Mouse (Mus musculus) lung, embryonic 14.5 days (tissue): ENCODE measurements around the gene Hoxc10. TPM values are rescaled to one million over a fixed set of nuclear protein-coding genes. Genes with fewer than 3 reads are reported as not detected.

Experiments
- ATAC-seq: fragments of 200-750 bp; cut with Nextera tagmentation; 2 replicates; pipeline ENCODE4 v1.8.0; 2017; ENCODE audit warnings: mild to moderate bottlenecking, moderate TSS enrichment, moderate library complexity; ENCODE audit not compliant: insufficient read depth
- DNase-seq: peaks from one replicate; pipeline ENCODE4 v3.0.0-alpha.2; 2015
- H3K27ac ChIP-seq: fragments of 300-500 bp; sonication (generic); 2 replicates; pipeline ENCODE4 v1.5.1; 2014; ENCODE audit warnings: low read depth, mild to moderate bottlenecking, moderate library complexity
- H3K27me3 ChIP-seq: fragments of 300-500 bp; sonication (generic); 2 replicates; pipeline ENCODE4 v1.6.1; 2014; ENCODE audit warnings: low read length, control low read depth; ENCODE audit not compliant: insufficient read depth
- H3K36me3 ChIP-seq: fragments of 300-500 bp; sonication (generic); 2 replicates; pipeline ENCODE4 v1.6.1; 2014; ENCODE audit warnings: control low read depth; ENCODE audit not compliant: insufficient read depth
- H3K4me1 ChIP-seq: fragments of 300-500 bp; sonication (generic); 2 replicates; pipeline ENCODE4 v1.6.1; 2014; ENCODE audit warnings: antibody characterized with exemption, control low read depth; ENCODE audit not compliant: insufficient read depth
- H3K4me2 ChIP-seq: fragments of 300-500 bp; sonication (generic); 2 replicates; pipeline ENCODE4 v1.6.1; 2014; ENCODE audit warnings: mild to moderate bottlenecking
- H3K4me3 ChIP-seq: fragments of 300-500 bp; sonication (generic); 2 replicates; pipeline ENCODE4 v1.5.1; 2014; ENCODE audit warnings: low read depth, low read length
- H3K9ac ChIP-seq: fragments of 300-500 bp; sonication (generic); 2 replicates; pipeline ENCODE4 v1.6.1; 2014
- H3K9me3 ChIP-seq: fragments of 300-500 bp; sonication (generic); 2 replicates; pipeline ENCODE4 v1.6.1; 2016; ENCODE audit warnings: low read depth, low read length, control low read depth
- CTCF ChIP-seq: IDR thresholded peaks from 2 replicates; pipeline ENCODE4 v1.5.1; 2016; ENCODE audit warnings: antibody characterized with exemption, low read depth
- WGBS: fragments of 180-500 bp; shearing (Covaris S2); extraction: QIAGEN DNeasy Blood & Tissue Kit; methylation state at CpG from one replicate; pipeline ENCODE4 v1.1.7; 2014; 5-methylcytosine and 5-hydroxymethylcytosine counted together
- polyA plus RNA-seq: library from polyadenylated mRNA; unstranded; fragments of >200 nt; fragmentation: Nextera tagmentation; extraction: Ambion mirVana; gene quantifications from 2 replicates; pipeline ENCODE4 v1.2.1, GENCODE M21; 2014

Gene Hoxc10
- polyA plus RNA-seq, 1 experiment from 2014 or later: not detected

DNA sequence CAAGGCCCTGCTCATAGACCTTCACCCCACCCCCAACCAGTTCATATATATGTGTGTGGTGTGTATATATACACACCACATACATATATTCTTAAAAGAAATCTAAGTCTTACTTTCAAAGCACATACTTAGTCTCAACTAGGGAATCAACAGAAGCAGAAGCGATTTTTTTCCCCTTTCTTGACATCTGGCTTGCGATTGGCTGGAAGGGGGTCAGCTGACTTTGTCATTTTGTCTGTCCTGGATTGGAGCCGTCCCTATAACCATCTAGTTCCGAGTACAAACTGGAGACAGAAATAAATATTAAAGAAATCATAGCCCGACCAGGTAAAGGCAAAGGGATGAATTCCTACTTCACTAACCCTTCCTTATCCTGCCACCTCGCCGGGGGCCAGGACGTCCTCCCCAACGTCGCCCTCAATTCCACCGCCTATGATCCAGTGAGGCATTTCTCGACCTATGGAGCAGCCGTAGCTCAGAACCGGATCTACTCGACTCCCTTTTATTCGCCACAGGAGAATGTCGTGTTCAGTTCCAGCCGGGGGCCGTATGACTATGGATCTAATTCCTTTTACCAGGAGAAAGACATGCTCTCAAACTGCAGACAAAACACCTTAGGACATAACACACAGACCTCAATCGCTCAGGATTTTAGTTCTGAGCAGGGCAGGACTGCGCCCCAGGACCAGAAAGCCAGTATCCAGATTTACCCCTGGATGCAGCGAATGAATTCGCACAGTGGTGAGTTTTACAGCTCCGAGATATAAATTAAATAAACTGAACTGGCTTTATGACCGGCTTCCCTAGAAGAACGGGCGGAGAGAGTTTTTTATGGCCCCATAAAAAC is 42.9 kb downstream of the Hoxc10 start:
- 2% methylated on average over 27 of the region's 27 CpGs for WGBS
- ATAC-seq (no peak), DNase-seq (no peak)
- no peak overlapping the region for H3K27ac ChIP-seq
- peaks cover 99% of the 10 kb centered on the region for H3K27me3 ChIP-seq
- H3K36me3 ChIP-seq: no peaks in the 10 kb centered on the region
- no peaks in the 10 kb centered on the region for H3K9me3 ChIP-seq
- H3K4me1 ChIP-seq: no peaks in the 10 kb centered on the region
- H3K9ac ChIP-seq: 0 out of 2 replicates have a peak overlapping the region, but pooled peaks have one; percentile 3
- H3K4me2 ChIP-seq: peak overlapping the region; percentile 36
- peak overlapping the region; percentile 5; the same call in 1 of the 2 replicates for H3K4me3 ChIP-seq
- no peak for TF ChIP-seq CTCF

- Histone ChIP-seq H3K9me3 (no peaks in the 10 kb centered on the region), H3K27me3 (peaks cover 99% of the 10 kb centered on the region), H3K4me2 (peak overlapping the region; percentile 20; the same call in 1 of the 2 replicates), H3K36me3 (no peaks in the 10 kb centered on the region), H3K4me1 (no peaks in the 10 kb centered on the region), H3K9ac (0 out of 2 replicates have a peak overlapping the region, but pooled peaks have one; percentile 3), H3K27ac (no peak overlapping the region), H3K4me3 (peak overlapping the region; percentile 5; the same call in 1 of the 2 replicates)
- ATAC-seq (no peak), DNase-seq (no peak)
- no peak for TF ChIP-seq CTCF
- 5% methylated on average over 31 of the region's 31 CpGs for WGBS
Measured at GRCm38 (mm10) chr15:103010112-103010846, 43.7 kb downstream of the Hoxc10 start.

DNA sequence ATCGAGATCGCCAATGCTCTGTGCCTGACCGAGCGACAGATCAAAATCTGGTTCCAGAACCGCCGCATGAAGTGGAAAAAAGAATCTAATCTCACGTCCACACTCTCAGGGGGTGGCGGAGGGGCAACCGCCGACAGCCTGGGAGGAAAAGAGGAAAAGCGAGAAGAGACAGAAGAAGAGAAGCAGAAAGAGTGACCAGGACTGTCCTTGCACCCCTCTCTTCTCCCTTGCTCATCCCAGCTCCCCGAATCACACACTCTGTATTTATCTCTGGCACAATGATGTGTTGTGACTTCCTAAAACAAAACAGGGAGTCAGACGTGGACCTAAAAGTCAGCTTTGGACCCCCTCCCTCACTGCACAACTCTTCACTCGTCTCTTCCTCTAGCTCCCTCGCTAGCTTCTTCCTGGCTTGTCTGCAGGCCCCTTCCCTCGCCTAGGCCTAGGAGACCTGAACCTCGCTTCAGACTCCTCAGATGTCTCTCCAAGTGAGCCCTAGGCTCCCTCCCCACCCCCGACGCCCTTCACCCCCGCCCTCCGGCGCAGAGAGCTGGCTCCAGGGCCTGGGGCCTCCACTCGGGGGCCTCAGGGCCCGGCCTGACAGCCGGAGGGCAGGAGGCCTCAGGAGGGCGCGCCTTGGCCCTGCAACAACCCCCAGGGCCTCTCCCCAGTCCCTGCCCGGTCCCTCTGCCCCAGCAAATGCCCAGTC is 44.4 kb downstream of the Hoxc10 start:
- Histone ChIP-seq H3K9me3 (no peaks in the 10 kb centered on the region), H3K27ac (no peak overlapping the region), H3K4me3 (no peak overlapping the region), H3K27me3 (peaks cover 99% of the 10 kb centered on the region), H3K4me2 (peak overlapping the region; percentile 20; the same call in 1 of the 2 replicates), H3K36me3 (no peaks in the 10 kb centered on the region), H3K9ac (no peak overlapping the region), H3K4me1 (no peaks in the 10 kb centered on the region)
- ATAC-seq (no peak), DNase-seq (no peak)
- 7% methylated on average over 28 of the region's 28 CpGs for WGBS
- TF ChIP-seq CTCF: no peak

DNA sequence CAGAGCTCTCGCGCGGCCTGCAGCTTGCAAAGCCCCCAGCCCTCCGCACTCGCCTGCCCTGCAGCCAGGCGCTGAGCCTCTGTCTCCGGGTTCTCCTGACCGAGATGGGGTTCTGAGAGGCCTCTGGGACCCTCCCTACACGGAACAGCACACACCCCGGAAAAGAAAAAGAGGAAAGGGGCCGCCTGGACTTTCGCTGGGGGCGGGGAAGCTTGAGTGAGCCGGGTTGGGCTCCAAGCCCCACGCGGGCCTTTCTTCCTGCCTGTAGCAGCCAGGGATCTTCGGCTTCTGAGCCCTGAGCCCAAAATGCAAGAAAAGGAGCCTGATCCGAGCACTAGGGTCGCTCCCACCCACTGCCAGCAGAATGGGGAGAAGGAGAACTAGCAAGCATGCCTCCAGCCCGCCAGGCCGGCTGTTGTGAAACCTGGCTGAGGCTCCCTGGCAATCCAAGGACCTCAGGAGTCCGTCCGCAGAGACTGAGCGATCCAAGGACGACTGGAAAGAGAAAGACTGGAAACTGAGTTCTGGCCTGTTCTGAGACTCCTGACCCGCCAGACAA is 45.4 kb downstream of the Hoxc10 start:
- H3K9me3 ChIP-seq: no peaks in the 10 kb centered on the region
- TF ChIP-seq CTCF: no peak
- H3K36me3 ChIP-seq: no peaks in the 10 kb centered on the region
- H3K27me3 ChIP-seq: peaks cover 99% of the 10 kb centered on the region
- ATAC-seq (no peak), DNase-seq (peak; percentile 35)
- no peak overlapping the region for H3K9ac ChIP-seq
- no peak overlapping the region for H3K27ac ChIP-seq
- no peaks in the 10 kb centered on the region for H3K4me1 ChIP-seq
- H3K4me3 ChIP-seq: no peak overlapping the region
- no peak overlapping the region for H3K4me2 ChIP-seq
- WGBS: 8% methylated on average over 26 of the region's 26 CpGs

DNA sequence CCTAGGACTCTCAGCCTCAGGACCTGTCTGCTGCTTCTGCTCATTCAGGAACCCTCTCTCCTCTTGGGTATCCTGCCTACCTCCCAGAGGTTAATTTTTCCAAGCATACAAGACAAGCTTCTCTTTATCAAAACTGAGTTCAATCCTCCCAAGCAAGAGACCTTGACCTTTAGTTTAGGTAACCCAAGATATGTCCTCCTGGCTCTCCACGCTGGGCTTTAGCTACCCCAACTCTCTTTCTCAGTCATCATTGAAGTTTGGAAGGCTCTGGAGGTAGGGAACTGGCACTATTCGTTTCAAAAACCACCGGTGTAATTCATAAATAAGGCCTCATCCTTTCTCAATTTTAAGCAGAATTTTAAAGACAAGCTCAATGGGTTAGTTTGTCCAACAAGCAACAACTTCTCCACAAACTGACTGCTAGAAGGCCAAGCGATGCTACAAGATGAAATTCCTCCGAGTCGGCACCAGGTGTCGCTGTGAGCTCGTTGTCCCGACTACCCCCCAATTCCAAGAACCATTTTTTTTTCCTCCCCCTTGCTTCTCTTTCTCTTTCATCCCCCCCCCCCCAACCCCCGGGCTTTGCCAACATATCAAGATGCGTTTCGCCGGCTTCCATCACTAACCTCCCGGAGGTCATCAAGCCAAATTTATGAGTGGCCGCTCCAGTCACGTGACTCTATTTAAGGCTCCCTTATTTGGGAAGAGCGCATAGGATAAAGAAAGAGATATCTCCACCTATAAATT is 46.8 kb downstream of the Hoxc10 start:
- no peaks in the 10 kb centered on the region for H3K36me3 ChIP-seq
- no peak; the same call in 1 of the 2 replicates for ATAC-seq
- peak; percentile 76 for DNase-seq
- H3K27ac ChIP-seq: no peak overlapping the region
- H3K4me3 ChIP-seq: peak overlapping the region; percentile 32
- peak overlapping the region; percentile 62 for H3K4me2 ChIP-seq
- no peaks in the 10 kb centered on the region for H3K4me1 ChIP-seq
- H3K27me3 ChIP-seq: peaks cover 97% of the 10 kb centered on the region
- H3K9ac ChIP-seq: no peak overlapping the region
- H3K9me3 ChIP-seq: no peaks in the 10 kb centered on the region
- TF ChIP-seq CTCF: peak; percentile 80
- WGBS: 5% methylated on average over 17 of the region's 17 CpGs
